Mouse (Mus musculus): ENCODE measurements at regions not wholly inside any gene's neighbourhood (a gene's known extent, or its start where the extent isn't known, plus 50 kb on each side); places are given as distances from the start of the nearest gene placed in this dataset.
A peak's percentile ranks its signal among the peaks of the same experiment; 100 is the strongest.

GRCm38 (mm10) chr10:53852091-53852490 lies 101.2 kb upstream of the Fam184a start:
- DNase-seq = no peak

- DNase-seq = no peak
Measured at GRCm38 (mm10) chr10:53850568-53850967, 99.6 kb upstream of the Fam184a start.

- DNase-seq = no peak
Measured at GRCm38 (mm10) chr10:53813244-53813620, 62.3 kb upstream of the Fam184a start.

- DNase-seq = peak; percentile 68
Measured at GRCm38 (mm10) chr10:53812597-53813243, 61.8 kb upstream of the Fam184a start.

- no peak for DNase-seq
Measured at GRCm38 (mm10) chr10:53811904-53812596, 61.1 kb upstream of the Fam184a start.

- peak; percentile 23 for DNase-seq
Measured at GRCm38 (mm10) chr10:53806697-53807096, 55.8 kb upstream of the Fam184a start.

GRCm38 (mm10) chr10:53801048-53801641 lies 50.2 kb upstream of the Fam184a start:
- DNase-seq = peak; percentile 21

Measured in embryo, embryonic 11 days (tissue).